Mouse (Mus musculus) hindbrain, embryonic 11.5 days (tissue): ENCODE results near the gene Morn1. TPM values are rescaled to one million over a fixed set of nuclear protein-coding genes. Genes with fewer than 3 reads are reported as not detected.

ENCODE experiments used
- ATAC-seq: fragments of 200-750 bp; cut with Nextera tagmentation; 2 replicates; pipeline ENCODE4 v1.8.0; 2017; ENCODE audit warnings: mild to moderate bottlenecking, moderate TSS enrichment, moderate library complexity; ENCODE audit not compliant: low FRiP score
- DNase-seq: peaks from one replicate; pipeline ENCODE4 v3.0.0-alpha.2; 2015; ENCODE audit warnings: low spot score
- H3K27ac ChIP-seq: fragments of 300-500 bp; sonication (generic); 2 replicates; pipeline ENCODE4 v1.5.1; 2014; ENCODE audit warnings: mild to moderate bottlenecking, low read depth, low read length
- H3K27me3 ChIP-seq: fragments of 300-500 bp; sonication (generic); 2 replicates; pipeline ENCODE4 v1.6.1; 2014; ENCODE audit warnings: mild to moderate bottlenecking, low read length, moderate library complexity, mixed read lengths; ENCODE audit not compliant: control insufficient read depth, insufficient read depth
- H3K36me3 ChIP-seq: fragments of 300-500 bp; sonication (generic); 2 replicates; pipeline ENCODE4 v1.6.1; 2014; ENCODE audit warnings: mild to moderate bottlenecking, low read length, moderate library complexity, mixed read lengths; ENCODE audit not compliant: control insufficient read depth, insufficient read depth
- H3K4me1 ChIP-seq: fragments of 300-500 bp; sonication (generic); replicated peaks from 2 replicates; pipeline ENCODE4 v1.6.1; 2014; ENCODE audit warnings: low read length, mixed read lengths; ENCODE audit not compliant: control insufficient read depth, insufficient read depth
- H3K4me2 ChIP-seq: fragments of 300-500 bp; sonication (generic); replicated peaks from 2 replicates; pipeline ENCODE4 v1.6.1; 2014; ENCODE audit warnings: mild to moderate bottlenecking, low read depth, low read length
- H3K4me3 ChIP-seq: fragments of 300-500 bp; sonication (generic); 2 replicates; pipeline ENCODE4 v1.5.1; 2014; ENCODE audit warnings: low read depth, low read length
- H3K9ac ChIP-seq: fragments of 300-500 bp; sonication (generic); 2 replicates; pipeline ENCODE4 v1.6.1; 2014; ENCODE audit warnings: low read depth, low read length
- H3K9me3 ChIP-seq: fragments of 300-500 bp; sonication (generic); 2 replicates; pipeline ENCODE4 v1.6.1; 2016; ENCODE audit warnings: low read length; ENCODE audit not compliant: control insufficient read depth
- WGBS: fragments of 180-500 bp; shearing (Covaris S2); extraction: QIAGEN DNeasy Blood & Tissue Kit; methylation state at CpG from one replicate; pipeline ENCODE4 v1.1.7; 2014; 5-methylcytosine and 5-hydroxymethylcytosine counted together
- polyA plus RNA-seq: library from polyadenylated mRNA; unstranded; fragments of >200 nt; fragmentation: Nextera tagmentation; extraction: Ambion mirVana; gene quantifications from 2 replicates; pipeline ENCODE4 v1.2.1, GENCODE M21; 2014

Gene Morn1
- polyA plus RNA-seq, 1 experiment from 2014 or later: 3.3 TPM

DNA sequence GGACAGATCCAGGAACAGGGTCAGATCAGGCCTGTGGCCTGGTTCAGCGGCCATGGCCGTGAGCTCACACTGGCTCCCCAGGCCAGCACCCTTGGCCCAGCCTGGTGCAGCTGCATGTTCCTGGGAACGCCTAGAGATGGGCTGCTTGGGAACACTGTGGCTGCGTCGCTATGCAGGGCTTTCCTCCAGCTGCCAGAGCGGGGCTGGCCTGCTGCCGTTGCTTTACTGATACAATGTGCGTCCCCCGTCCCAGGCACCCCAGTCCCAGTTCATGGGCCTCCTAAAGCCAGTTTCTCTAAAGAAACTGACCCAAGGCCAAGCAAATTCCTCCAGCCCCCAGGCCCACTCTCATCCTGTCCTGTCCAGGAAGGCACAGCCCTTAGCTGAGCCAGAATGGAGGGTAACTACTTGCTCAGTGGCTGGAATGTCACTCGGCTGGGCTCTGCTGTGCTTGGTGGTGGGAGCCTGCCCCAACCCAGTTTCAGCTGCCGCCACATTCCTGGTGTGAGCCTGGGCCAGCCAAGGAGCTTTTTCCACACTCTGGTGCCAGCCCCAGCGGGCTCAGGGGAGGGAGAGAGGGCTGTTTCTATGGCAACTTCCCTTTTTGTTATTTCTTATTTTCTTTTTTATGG is 57.6 kb downstream of the Morn1 start:
- Histone ChIP-seq H3K4me3 (no peak overlapping the region), H3K4me1 (peaks cover 7% of the 10 kb centered on the region)
- WGBS: 39% methylated on average over 12 of the region's 12 CpGs

DNA sequence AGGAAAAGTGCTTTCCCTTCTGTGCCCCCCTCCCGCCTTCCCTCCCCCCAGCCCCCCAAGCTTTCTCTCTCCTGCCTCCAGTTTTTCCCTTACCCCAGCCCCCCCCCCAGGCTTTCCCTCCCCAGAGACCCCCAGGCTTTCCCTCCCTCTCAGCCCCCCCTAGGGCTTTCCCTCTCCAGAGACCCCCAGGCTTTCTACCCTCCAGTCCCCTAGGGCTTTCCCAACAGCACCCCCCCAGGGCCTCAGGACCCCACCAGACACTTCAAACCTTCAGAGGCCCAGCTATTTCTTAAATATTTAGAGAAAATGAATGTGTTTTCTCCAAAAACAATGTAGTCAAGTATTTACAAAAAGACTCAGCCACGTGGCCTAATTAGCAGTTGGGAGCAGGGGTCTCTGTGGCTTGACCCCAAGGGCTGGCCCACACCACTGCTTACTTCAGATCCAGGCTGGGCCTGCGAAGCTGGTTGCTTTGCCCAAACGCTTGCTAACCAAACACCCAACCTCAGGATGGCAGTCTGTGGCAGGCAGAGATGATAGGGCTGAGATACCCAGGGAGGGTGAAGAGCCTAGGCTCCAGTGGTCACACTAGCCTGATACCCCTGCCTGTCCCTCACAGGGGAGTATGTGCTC is 58.3 kb downstream of the Morn1 start:
- H3K27me3 ChIP-seq: no peaks in the 10 kb centered on the region
- H3K4me2 ChIP-seq: no peak overlapping the region
- ATAC-seq (no peak), DNase-seq (no peak)
- peaks cover 7% of the 10 kb centered on the region for H3K4me1 ChIP-seq
- no peak overlapping the region for H3K9ac ChIP-seq
- H3K36me3 ChIP-seq: no peaks in the 10 kb centered on the region
- H3K4me3 ChIP-seq: no peak overlapping the region
- WGBS: 53% methylated on average over 4 of the region's 4 CpGs
- peak overlapping the region; percentile 77 for H3K27ac ChIP-seq
- no peaks in the 10 kb centered on the region for H3K9me3 ChIP-seq

More for the DNA sequence above, 57.6 kb downstream of the Morn1 start:
- peak overlapping the region; percentile 77 for H3K27ac ChIP-seq
- ATAC-seq (peak; percentile 66), DNase-seq (peak; percentile 67)
- H3K36me3 ChIP-seq: no peaks in the 10 kb centered on the region
- H3K27me3 ChIP-seq: no peaks in the 10 kb centered on the region
- no peaks in the 10 kb centered on the region for H3K9me3 ChIP-seq
- no peak overlapping the region; the same call in 1 of the 2 replicates for H3K4me2 ChIP-seq
- H3K9ac ChIP-seq: peak overlapping the region; percentile 40; the same call in 1 of the 2 replicates

DNA sequence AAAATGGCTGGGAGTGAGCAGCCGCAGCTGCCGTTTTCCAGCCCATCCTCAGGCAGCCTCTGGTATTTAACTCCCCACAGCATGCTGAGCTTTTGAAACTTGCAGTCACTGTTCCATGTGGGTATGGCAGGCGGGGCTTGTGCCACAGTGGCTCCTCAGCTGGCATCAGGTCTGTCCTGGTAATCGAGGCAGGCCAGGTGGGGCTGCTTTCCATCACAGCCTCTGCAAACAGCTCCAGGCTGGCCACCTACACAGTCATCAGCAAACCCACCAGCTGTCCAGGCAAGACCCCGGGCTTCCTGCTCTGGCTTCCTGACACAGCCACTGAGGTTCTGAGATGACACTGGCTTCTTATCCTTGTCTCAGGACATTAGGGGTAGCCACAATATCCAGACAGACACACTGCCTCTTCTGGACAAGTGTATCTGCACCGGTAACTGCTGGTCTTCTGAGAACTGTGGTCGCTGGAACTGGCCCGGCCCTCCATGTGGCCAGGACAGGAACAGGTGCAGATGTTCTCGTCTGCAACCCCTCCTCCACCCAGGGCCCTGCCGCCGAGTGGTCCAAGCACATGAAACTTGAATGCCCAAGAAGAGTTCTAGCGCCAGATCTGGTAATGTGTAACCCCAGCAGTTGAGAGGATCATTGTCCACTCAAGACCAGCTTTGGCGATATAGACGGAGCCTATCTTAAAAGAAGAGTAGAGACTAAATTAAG is 59.9 kb downstream of the Morn1 start:
- Histone ChIP-seq H3K27ac (no peak overlapping the region), H3K4me3 (no peak overlapping the region), H3K4me1 (peaks cover 15% of the 10 kb centered on the region), H3K9me3 (no peaks in the 10 kb centered on the region), H3K9ac (no peak overlapping the region), H3K36me3 (no peaks in the 10 kb centered on the region), H3K4me2 (no peak overlapping the region), H3K27me3 (no peaks in the 10 kb centered on the region)
- DNase-seq: no peak
- 73% methylated on average over 14 of the region's 14 CpGs for WGBS
- ATAC-seq: no peak

DNA sequence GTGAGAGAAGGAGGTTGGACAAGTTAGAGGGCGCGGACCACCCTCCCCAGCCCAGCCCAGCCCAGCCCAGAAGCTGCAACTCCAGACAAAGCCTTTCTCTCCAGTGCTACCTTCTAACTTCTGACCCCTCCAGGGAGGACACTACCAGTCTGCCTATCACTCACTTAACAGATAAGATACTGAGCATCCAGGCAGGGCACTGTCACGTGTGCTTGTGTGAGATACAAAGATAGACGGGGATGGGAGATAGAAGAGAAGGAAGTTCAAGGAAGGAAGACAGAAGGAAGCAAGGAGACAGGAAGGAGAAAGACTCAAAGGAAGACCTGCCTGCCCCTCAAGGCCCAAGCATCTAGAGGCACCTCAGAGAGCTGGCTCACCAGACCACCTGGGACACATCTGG is 62.1 kb downstream of the Morn1 start:
- ATAC-seq (no peak), DNase-seq (no peak)
- Histone ChIP-seq H3K27ac (no peak overlapping the region), H3K9ac (no peak overlapping the region), H3K27me3 (no peaks in the 10 kb centered on the region), H3K9me3 (no peaks in the 10 kb centered on the region), H3K4me2 (no peak overlapping the region), H3K36me3 (no peaks in the 10 kb centered on the region), H3K4me3 (no peak overlapping the region), H3K4me1 (peaks cover 15% of the 10 kb centered on the region)
- 73% methylated on average over 4 of the region's 4 CpGs for WGBS

DNA sequence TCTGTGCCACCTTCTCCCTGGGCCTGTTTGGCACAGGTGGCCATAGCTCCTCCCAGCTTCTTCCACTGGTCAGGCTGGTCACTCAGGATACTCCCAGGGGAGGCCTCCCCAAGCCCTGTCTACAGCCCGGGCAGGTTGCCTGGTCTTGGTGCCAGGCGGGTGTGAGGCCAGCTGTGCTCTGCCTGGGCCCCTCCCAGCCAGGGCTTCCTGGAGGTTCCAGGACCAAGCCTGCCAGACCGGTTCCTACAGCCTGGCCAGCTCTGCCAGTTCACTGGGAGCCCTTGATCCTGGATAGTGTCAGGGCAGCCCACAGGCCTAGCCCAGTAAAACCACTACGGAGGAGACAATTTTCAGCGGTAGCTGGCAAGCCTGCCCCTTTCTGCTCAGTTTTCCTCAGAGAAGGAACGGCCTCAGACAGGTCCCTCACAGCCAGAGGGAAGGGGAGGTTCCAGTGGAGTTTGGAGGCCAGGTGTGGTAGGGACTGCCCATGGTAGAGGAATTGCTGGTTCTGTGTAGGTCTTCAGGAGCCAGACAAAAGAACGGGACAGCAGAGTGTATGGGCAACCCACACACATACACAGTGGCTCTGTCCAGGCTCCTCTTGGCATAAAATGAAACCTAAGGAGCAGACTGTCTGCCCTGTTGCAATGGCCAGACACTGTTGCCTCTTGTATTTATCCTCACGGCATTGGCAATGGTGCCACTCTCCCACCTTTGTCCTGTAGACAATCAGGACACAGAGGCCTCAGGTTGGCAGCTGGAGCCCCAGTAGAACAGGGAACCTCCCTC is 62.7 kb downstream of the Morn1 start:
- Histone ChIP-seq H3K9me3 (no peaks in the 10 kb centered on the region), H3K4me2 (no peak overlapping the region), H3K4me3 (no peak overlapping the region), H3K9ac (no peak overlapping the region), H3K27ac (no peak overlapping the region), H3K36me3 (no peaks in the 10 kb centered on the region), H3K4me1 (peaks cover 10% of the 10 kb centered on the region), H3K27me3 (no peaks in the 10 kb centered on the region)
- WGBS: 79% methylated on average over 8 of the region's 8 CpGs
- no peak for DNase-seq
- no peak for ATAC-seq

DNA sequence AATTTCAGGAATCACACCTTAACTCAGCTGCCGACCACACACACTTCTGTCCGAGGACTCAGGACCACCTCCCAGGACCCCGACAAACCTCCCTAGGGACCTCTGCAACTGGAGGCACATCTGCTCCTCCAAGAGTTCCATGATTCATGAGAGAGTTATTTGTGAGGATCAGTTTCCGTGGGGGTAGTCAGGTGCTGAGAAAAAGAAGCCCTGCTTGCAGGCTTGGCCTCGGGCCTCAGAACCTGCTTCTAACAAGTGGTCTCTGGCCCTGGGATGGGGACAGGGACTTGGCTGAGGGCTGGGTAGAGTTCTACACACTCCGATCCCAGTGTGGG is 63.5 kb downstream of the Morn1 start:
- ATAC-seq: no peak
- 69% methylated on average over 6 of the region's 6 CpGs for WGBS
- Histone ChIP-seq H3K9ac (peak overlapping the region; percentile 66; the same call in 1 of the 2 replicates), H3K36me3 (no peaks in the 10 kb centered on the region), H3K4me1 (peaks cover 9% of the 10 kb centered on the region; the same call in 1 of the 2 replicates), H3K4me3 (no peak overlapping the region), H3K27ac (no peak overlapping the region), H3K27me3 (no peaks in the 10 kb centered on the region), H3K9me3 (no peaks in the 10 kb centered on the region), H3K4me2 (peak overlapping the region; percentile 71; the same call in 1 of the 2 replicates)
- DNase-seq: no peak

DNA sequence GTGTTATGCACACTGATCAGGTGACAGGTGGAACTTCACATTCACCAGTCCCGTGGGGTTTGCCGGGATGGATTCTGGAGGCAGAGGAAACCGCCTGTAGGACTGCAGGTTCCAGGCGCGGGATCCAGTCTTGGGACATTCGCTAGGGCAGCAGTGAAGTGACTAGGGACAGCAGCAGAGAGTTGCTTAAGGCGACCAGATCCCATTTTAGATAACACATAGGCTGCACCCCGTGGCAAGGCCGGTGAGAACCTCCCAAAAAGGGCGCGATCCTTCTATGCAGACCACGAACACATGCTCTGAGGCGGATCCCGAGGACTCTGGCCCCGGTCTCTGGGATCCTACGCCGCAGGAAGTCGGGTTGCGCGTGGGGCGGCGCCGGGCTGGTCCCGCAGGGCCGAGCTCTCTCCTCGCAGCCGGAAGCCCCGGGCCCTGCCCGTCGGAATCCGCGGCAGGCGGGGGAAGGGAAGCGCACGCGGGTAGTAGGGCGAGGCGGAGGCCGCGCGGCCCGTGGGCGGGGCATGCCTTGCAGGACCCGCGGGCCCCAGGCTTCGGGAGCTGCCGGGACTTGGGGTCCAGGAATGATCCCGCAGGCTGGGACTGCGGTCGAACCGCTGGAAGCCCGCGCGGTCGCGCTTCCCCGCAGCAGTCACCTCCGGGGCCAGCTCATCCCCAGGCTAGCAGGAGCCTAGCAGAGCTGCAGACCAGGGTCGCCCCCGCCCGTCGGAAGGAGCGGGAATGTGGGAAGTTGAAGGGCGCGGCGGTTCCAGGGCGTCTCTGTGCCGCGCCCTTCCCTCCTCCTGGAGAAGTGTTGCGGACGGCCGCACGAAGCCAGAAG is 64.1 kb downstream of the Morn1 start:
- peak overlapping the region; percentile 71 for H3K4me2 ChIP-seq
- H3K4me1 ChIP-seq: peaks cover 9% of the 10 kb centered on the region; the same call in 1 of the 2 replicates
- H3K9ac ChIP-seq: peak overlapping the region; percentile 66
- H3K9me3 ChIP-seq: no peaks in the 10 kb centered on the region
- H3K27ac ChIP-seq: no peak overlapping the region
- DNase-seq: peak; percentile 81
- H3K36me3 ChIP-seq: no peaks in the 10 kb centered on the region
- WGBS: 6% methylated on average over 68 of the region's 73 CpGs
- peak; percentile 77 for ATAC-seq
- no peaks in the 10 kb centered on the region for H3K27me3 ChIP-seq
- H3K4me3 ChIP-seq: peak overlapping the region; percentile 19
